Mouse (Mus musculus): ENCODE results near the gene Uvrag.

GRCm38 (mm10) chr7:99114006-99114726 lies 26.8 kb downstream of the Uvrag start:
- TF ChIP-seq CTCF (IDR thresholded peaks at IDR 0.05; ENCODE audit: low read depth, low read length): no peak
- no peak for TF ChIP-seq POLR2A (IDR thresholded peaks at IDR 0.05; ENCODE audit: extremely low read depth, insufficient read depth, low read length)
